Mouse (Mus musculus) retina, embryonic 14.5 days (tissue): ENCODE results near the gene Ttc7b.

Source experiments
- DNase-seq: peaks from one replicate; pipeline ENCODE4 v3.0.0-alpha.2; 2015; ENCODE audit warnings: low spot score

Gene Ttc7b

GRCm38 (mm10) chr12:100381941-100382340, 138.7 kb downstream of the Ttc7b start:
- DNase-seq = no peak

GRCm38 (mm10) chr12:100380697-100381291, 139.8 kb downstream of the Ttc7b start:
- DNase-seq = no peak

GRCm38 (mm10) chr12:100379833-100380232, 140.8 kb downstream of the Ttc7b start:
- DNase-seq = no peak

- DNase-seq = no peak
Observed at GRCm38 (mm10) chr12:100378266-100378665, 142.4 kb downstream of the Ttc7b start.

- no peak for DNase-seq
Observed at GRCm38 (mm10) chr12:100377791-100378190, 142.8 kb downstream of the Ttc7b start.

- DNase-seq = no peak
Observed at GRCm38 (mm10) chr12:100375801-100376200, 144.8 kb downstream of the Ttc7b start.

GRCm38 (mm10) chr12:100372785-100373184, 147.8 kb downstream of the Ttc7b start:
- DNase-seq = no peak

GRCm38 (mm10) chr12:100372015-100372414, 148.6 kb downstream of the Ttc7b start:
- peak; percentile 22 for DNase-seq

- no peak for DNase-seq
Observed at GRCm38 (mm10) chr12:100369786-100370185, 150.8 kb downstream of the Ttc7b start.

GRCm38 (mm10) chr12:100369220-100369619, 151.4 kb downstream of the Ttc7b start:
- DNase-seq = no peak

GRCm38 (mm10) chr12:100361330-100361729, 159.3 kb downstream of the Ttc7b start:
- no peak for DNase-seq

GRCm38 (mm10) chr12:100358040-100358620, 162.5 kb downstream of the Ttc7b start:
- DNase-seq = no peak

GRCm38 (mm10) chr12:100356407-100356806, 164.2 kb downstream of the Ttc7b start:
- no peak for DNase-seq

- no peak for DNase-seq
Observed at GRCm38 (mm10) chr12:100355565-100355964, 165.1 kb downstream of the Ttc7b start.

GRCm38 (mm10) chr12:100353954-100354353, 166.7 kb downstream of the Ttc7b start:
- DNase-seq = no peak

GRCm38 (mm10) chr12:100353075-100353782, 167.4 kb downstream of the Ttc7b start:
- no peak for DNase-seq

- no peak for DNase-seq
Observed at GRCm38 (mm10) chr12:100352094-100352493, 168.5 kb downstream of the Ttc7b start.

- DNase-seq = no peak
Observed at GRCm38 (mm10) chr12:100343554-100343953, 177.1 kb downstream of the Ttc7b start.

- DNase-seq = no peak
Observed at GRCm38 (mm10) chr12:100341614-100342013, 179.0 kb downstream of the Ttc7b start.

GRCm38 (mm10) chr12:100340901-100341460, 179.6 kb downstream of the Ttc7b start:
- peak; percentile 23 for DNase-seq

- peak; percentile 65 for DNase-seq
Observed at GRCm38 (mm10) chr12:100338055-100338454, 182.6 kb downstream of the Ttc7b start.

- peak; percentile 67 for DNase-seq
Observed at GRCm38 (mm10) chr12:100337351-100338018, 183.1 kb downstream of the Ttc7b start.
